Mouse (Mus musculus): ENCODE measurements around the gene Irf2. TPM values are rescaled to one million over a fixed set of nuclear protein-coding genes. Genes with fewer than 3 reads are reported as not detected.

Irf2 gene
- 7.6 and 8.4 TPM in 2 replicates for polyA plus RNA-seq (2012; rRNA removed)

DNA sequence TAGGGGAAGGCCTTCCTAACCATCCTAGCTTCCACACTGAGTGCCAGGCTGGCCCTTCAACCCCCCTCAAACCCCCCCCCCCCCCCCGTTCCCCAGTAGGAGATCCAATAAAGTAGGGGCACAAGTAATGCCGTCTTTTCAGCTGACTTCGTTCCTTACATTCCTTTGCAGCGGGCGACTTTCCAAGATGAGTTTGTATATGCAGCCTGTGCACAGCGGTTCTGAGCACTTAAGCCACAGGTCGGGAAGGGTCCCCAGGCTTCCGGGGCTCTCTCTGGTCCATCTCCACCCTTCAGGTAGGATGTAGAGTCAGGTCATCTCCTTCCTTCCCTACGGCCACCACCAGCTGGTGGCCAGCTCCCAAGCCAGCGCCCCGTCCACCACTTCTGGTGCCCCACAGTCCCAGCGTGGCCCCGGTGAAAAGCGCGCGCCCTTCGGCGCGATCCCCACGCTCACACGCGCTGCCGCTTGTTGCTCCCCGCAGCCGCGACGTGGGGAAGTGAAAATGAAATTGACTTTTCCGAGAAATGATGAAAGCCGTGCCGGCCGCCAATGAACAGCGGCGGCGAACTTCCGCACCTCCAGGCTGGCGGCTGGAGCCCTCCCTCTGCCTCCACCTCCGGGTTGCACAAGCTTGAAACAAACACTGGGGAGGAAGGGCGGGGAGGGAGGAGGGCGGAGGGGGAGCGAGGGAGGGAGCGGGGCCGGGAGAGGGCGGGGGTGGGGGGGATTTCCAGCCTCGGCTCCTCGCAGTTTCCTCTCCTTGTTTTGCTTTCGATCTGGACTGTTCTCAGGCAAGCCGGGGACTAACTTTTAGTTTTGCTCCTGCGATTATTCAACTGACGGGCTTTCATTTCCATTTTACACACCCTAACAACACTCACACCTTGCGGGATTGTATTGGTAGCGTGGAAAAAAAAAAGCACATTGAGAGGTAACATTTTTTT lies at the start of gene Irf2:
Irf2 (plus strand) TSS at position 730 of the 947 bp plus-strand sequence.

Other genes with a start within 250 kb of the Irf2 start
- 3.9 and 5.1 TPM in 2 replicates for gene Cenpu, start 187.7 kb upstream of the Irf2 start, polyA plus RNA-seq (2012; rRNA removed)
- 3.0 and 3.9 TPM in 2 replicates for gene Primpol, start 122.5 kb upstream of the Irf2 start, polyA plus RNA-seq (2012; rRNA removed)
- gene Casp3, start 122.4 kb upstream of the Irf2 start, polyA plus RNA-seq (2012; rRNA removed), result 195 and 198 TPM in 2 replicates
- gene Enpp6, start 247.2 kb downstream of the Irf2 start, polyA plus RNA-seq (2012; rRNA removed), result 0.12 and 0.91 TPM in 2 replicates